Mouse (Mus musculus) frontal cortex, postnatal 36 days (tissue): Measurements from ENCODE around the gene Tmem116.

Source experiments
- DNase-seq, 2 experiments: peaks; one replicate each; pipeline ENCODE4 v3.0.0; 2022; ENCODE audit warnings: low spot score in 2 of 2

The Tmem116 gene

GRCm38 (mm10) chr5:121537588-121537987 is 85.9 kb downstream of the Tmem116 start:
- DNase-seq = no peak

- no peak for DNase-seq
Observed at GRCm38 (mm10) chr5:121540066-121540465, 88.4 kb downstream of the Tmem116 start.

GRCm38 (mm10) chr5:121541235-121541634 is 89.5 kb downstream of the Tmem116 start:
- DNase-seq = no peak

- DNase-seq = no peak
Observed at GRCm38 (mm10) chr5:121543370-121543769, 91.7 kb downstream of the Tmem116 start.

- peak in 1 of 2 experiments; percentile 21 for DNase-seq
Observed at GRCm38 (mm10) chr5:121544910-121545792, 93.5 kb downstream of the Tmem116 start, which contains the start of the genes Adam1a and Gm42878. TSS of gene Adam1a (minus strand) at chr5:121545482. TSS of gene Gm42878 (minus strand) at chr5:121545482.

- DNase-seq = peak; percentile 97 to 99
Observed at GRCm38 (mm10) chr5:121545793-121546529, 94.3 kb downstream of the Tmem116 start, which contains the start of gene Mapkapk5. TSS of gene Mapkapk5 (minus strand) at chr5:121545905.

GRCm38 (mm10) chr5:121546530-121546895 is 94.8 kb downstream of the Tmem116 start:
- DNase-seq = peak; percentile 33 to 45

GRCm38 (mm10) chr5:121547084-121547483 is 95.4 kb downstream of the Tmem116 start:
- no peak for DNase-seq

GRCm38 (mm10) chr5:121549196-121549595 is 97.5 kb downstream of the Tmem116 start:
- no peak for DNase-seq

GRCm38 (mm10) chr5:121562436-121562835 is 110.7 kb downstream of the Tmem116 start:
- no peak for DNase-seq

GRCm38 (mm10) chr5:121564468-121564895 is 112.8 kb downstream of the Tmem116 start:
- peak; percentile 72 to 88 for DNase-seq

- no peak for DNase-seq
Observed at GRCm38 (mm10) chr5:121566035-121566681, 114.5 kb downstream of the Tmem116 start.

GRCm38 (mm10) chr5:121569881-121570420 is 118.3 kb downstream of the Tmem116 start:
- DNase-seq = no peak

GRCm38 (mm10) chr5:121570787-121571186 is 119.1 kb downstream of the Tmem116 start:
- DNase-seq = no peak
